Mouse (Mus musculus) limb, embryonic 14.5 days (tissue): Measurements from ENCODE around the gene Lhfp. TPM values are rescaled to one million over a fixed set of nuclear protein-coding genes. Genes with fewer than 3 reads are reported as not detected.

Experiments
- ATAC-seq: fragments of 200-750 bp; cut with Nextera tagmentation; 2 replicates; pipeline ENCODE4 v1.8.0; 2017; ENCODE audit warnings: low read depth, moderate number of reproducible peaks, moderate TSS enrichment; ENCODE audit not compliant: low FRiP score
- DNase-seq: peaks from one replicate; pipeline ENCODE4 v3.0.0-alpha.2; 2015; ENCODE audit warnings: low spot score
- H3K27ac ChIP-seq: fragments of 300-500 bp; sonication (generic); replicated peaks from 2 replicates; pipeline ENCODE4 v1.5.1; 2014; ENCODE audit warnings: low read depth, mild to moderate bottlenecking, low read length, moderate library complexity, mixed read lengths
- H3K27me3 ChIP-seq: fragments of 300-500 bp; sonication (generic); 2 replicates; pipeline ENCODE4 v1.6.1; 2014; ENCODE audit warnings: low read length, mixed read lengths; ENCODE audit not compliant: control insufficient read depth, insufficient read depth
- H3K36me3 ChIP-seq: fragments of 300-500 bp; sonication (generic); 2 replicates; pipeline ENCODE4 v1.6.1; 2014; ENCODE audit warnings: mild to moderate bottlenecking, low read length, moderate library complexity, mixed read lengths; ENCODE audit not compliant: control insufficient read depth, insufficient read depth
- H3K4me1 ChIP-seq: fragments of 300-500 bp; sonication (generic); 2 replicates; pipeline ENCODE4 v1.6.1; 2014; ENCODE audit warnings: antibody characterized with exemption, low read length, mixed read lengths; ENCODE audit not compliant: control insufficient read depth, insufficient read depth
- H3K4me2 ChIP-seq: fragments of 300-500 bp; sonication (generic); replicated peaks from 2 replicates; pipeline ENCODE4 v1.6.1; 2014; ENCODE audit warnings: low read depth, mild to moderate bottlenecking, low read length, moderate library complexity; ENCODE audit not compliant: severe bottlenecking
- H3K4me3 ChIP-seq: fragments of 300-500 bp; sonication (generic); replicated peaks from 2 replicates; pipeline ENCODE4 v1.5.1; 2014; ENCODE audit warnings: low read length
- H3K9ac ChIP-seq: fragments of 300-500 bp; sonication (generic); 2 replicates; pipeline ENCODE4 v1.6.1; 2014; ENCODE audit warnings: mild to moderate bottlenecking, low read depth, low read length, moderate library complexity; ENCODE audit not compliant: severe bottlenecking
- H3K9me3 ChIP-seq: fragments of 300-500 bp; sonication (generic); 2 replicates; pipeline ENCODE4 v1.6.1; 2016; ENCODE audit warnings: low read length; ENCODE audit not compliant: control insufficient read depth
- POLR2A ChIP-seq: fragments of 200-500 bp; IDR thresholded peaks from 2 replicates; pipeline ENCODE4 v1.8.0; 2012; ENCODE audit warnings: inconsistent platforms, mild to moderate bottlenecking, moderate library complexity, borderline replicate concordance; ENCODE audit not compliant: insufficient read depth, insufficient read length; ENCODE audit errors: extremely low read depth
- WGBS: fragments of 180-500 bp; shearing (Covaris S2); extraction: QIAGEN DNeasy Blood & Tissue Kit; methylation state at CpG from one replicate; pipeline ENCODE4 v1.1.7; 2014; 5-methylcytosine and 5-hydroxymethylcytosine counted together
- polyA plus RNA-seq, 2 experiments: library from polyadenylated mRNA; depleted of rRNA in 1 of 2; stranded (reverse) in 1 of 2; unstranded in 1 of 2; fragments of >200 nt; fragmentation: Nextera tagmentation in 1 of 2; extraction: Ambion mirVana in 1 of 2; gene quantifications; 2 replicates each; pipeline versions ENCODE4 v1.2.1 to v1.2.3; 2012 to 2014

The Lhfp gene
- polyA plus RNA-seq, 2 experiments = 83.3 to 94.0 TPM

GRCm38 (mm10) chr3:53289589-53290219 lies 248.4 kb downstream of the Lhfp start:
- 43% methylated on average over 14 of the region's 14 CpGs for WGBS
- H3K4me2 ChIP-seq = no peak overlapping the region
- H3K36me3 ChIP-seq = no peaks in the 10 kb centered on the region
- no peak overlapping the region for H3K9ac ChIP-seq
- TF ChIP-seq POLR2A = no peak
- ATAC-seq = no peak
- no peaks in the 10 kb centered on the region for H3K9me3 ChIP-seq
- no peak for DNase-seq
- H3K27ac ChIP-seq = no peak overlapping the region
- no peaks in the 10 kb centered on the region for H3K27me3 ChIP-seq
- no peak overlapping the region for H3K4me3 ChIP-seq
- H3K4me1 ChIP-seq = peaks cover 3% of the 10 kb centered on the region; the same call in 1 of the 2 replicates

DNA sequence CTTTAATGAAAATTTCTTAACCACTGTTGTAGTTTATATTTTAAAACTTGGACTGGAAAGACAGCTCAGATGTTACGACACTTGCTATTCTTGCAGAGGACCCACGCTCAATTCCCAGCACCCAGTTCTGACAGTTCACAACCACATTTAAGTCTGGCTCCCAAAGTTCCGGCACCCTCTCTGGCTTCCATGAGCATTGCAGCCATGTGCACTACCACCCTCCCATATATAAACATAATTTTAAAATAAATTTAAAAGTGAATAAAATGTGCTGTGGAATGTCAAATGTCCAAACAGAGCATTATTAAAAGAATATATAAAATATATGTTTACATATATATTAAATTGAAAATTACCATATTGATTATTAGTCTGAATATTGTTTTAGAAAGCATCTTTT lies 249.9 kb downstream of the Lhfp start:
- H3K4me2 ChIP-seq = no peak overlapping the region
- no peaks in the 10 kb centered on the region for H3K27me3 ChIP-seq
- H3K9ac ChIP-seq = no peak overlapping the region
- H3K27ac ChIP-seq = no peak overlapping the region
- DNase-seq (no peak), ATAC-seq (no peak)
- no peaks in the 10 kb centered on the region for H3K36me3 ChIP-seq
- H3K4me3 ChIP-seq = no peak overlapping the region
- H3K4me1 ChIP-seq = peaks cover 3% of the 10 kb centered on the region; the same call in 1 of the 2 replicates
- no peaks in the 10 kb centered on the region for H3K9me3 ChIP-seq
- no peak for TF ChIP-seq POLR2A
- WGBS = 93% methylated on average over 3 of the region's 3 CpGs

- no peaks in the 10 kb centered on the region for H3K36me3 ChIP-seq
- no peak overlapping the region for H3K27ac ChIP-seq
- H3K4me2 ChIP-seq = no peak overlapping the region
- no peaks in the 10 kb centered on the region for H3K9me3 ChIP-seq
- 42% methylated on average over 1 of the region's 1 CpGs for WGBS
- H3K9ac ChIP-seq = no peak overlapping the region
- no peaks in the 10 kb centered on the region for H3K27me3 ChIP-seq
- DNase-seq (peak; percentile 56), ATAC-seq (peak; percentile 57)
- H3K4me1 ChIP-seq = peaks cover 3% of the 10 kb centered on the region; the same call in 1 of the 2 replicates
- H3K4me3 ChIP-seq = no peak overlapping the region
- no peak for TF ChIP-seq POLR2A
These were observed 250.6 kb downstream of the Lhfp start for GRCm38 (mm10) chr3:53291945-53292344.

GRCm38 (mm10) chr3:53292474-53292873 lies 251.1 kb downstream of the Lhfp start:
- Histone ChIP-seq H3K27ac (no peak overlapping the region), H3K9me3 (no peaks in the 10 kb centered on the region), H3K4me1 (peaks cover 3% of the 10 kb centered on the region; the same call in 1 of the 2 replicates), H3K4me2 (no peak overlapping the region), H3K36me3 (no peaks in the 10 kb centered on the region), H3K4me3 (no peak overlapping the region), H3K27me3 (no peaks in the 10 kb centered on the region), H3K9ac (no peak overlapping the region)
- 61% methylated on average over 3 of the region's 3 CpGs for WGBS
- TF ChIP-seq POLR2A = no peak
- no peak for DNase-seq
- ATAC-seq = 0 out of 2 replicates have a peak, but pooled peaks have one; percentile 4

DNA sequence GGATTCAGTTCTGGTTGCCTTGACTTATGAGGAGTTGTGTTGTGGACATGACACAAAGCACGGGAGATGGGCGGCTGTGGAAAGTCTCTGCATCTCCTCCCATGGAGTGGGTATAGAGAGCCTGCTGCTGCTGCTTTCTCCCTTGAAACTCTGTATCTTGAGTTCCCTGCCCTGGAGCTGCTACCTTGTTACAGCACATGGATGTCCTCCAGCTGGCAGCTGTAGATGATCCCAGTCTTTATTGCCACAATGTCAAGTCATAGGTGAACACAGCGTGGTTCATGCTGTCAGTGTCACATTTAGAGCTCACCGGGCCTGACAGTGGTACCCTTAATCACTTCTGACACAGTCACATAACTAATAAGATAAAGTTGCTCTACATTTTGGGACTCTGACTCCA lies 251.7 kb downstream of the Lhfp start:
- no peaks in the 10 kb centered on the region for H3K27me3 ChIP-seq
- no peaks in the 10 kb centered on the region for H3K9me3 ChIP-seq
- H3K36me3 ChIP-seq = no peaks in the 10 kb centered on the region
- peaks cover 3% of the 10 kb centered on the region; the same call in 1 of the 2 replicates for H3K4me1 ChIP-seq
- ATAC-seq (no peak), DNase-seq (no peak)
- no peak overlapping the region for H3K4me3 ChIP-seq
- no peak for TF ChIP-seq POLR2A
- no peak overlapping the region for H3K4me2 ChIP-seq
- no peak overlapping the region for H3K9ac ChIP-seq
- H3K27ac ChIP-seq = no peak overlapping the region
- WGBS = 79% methylated on average over 4 of the region's 4 CpGs

DNA sequence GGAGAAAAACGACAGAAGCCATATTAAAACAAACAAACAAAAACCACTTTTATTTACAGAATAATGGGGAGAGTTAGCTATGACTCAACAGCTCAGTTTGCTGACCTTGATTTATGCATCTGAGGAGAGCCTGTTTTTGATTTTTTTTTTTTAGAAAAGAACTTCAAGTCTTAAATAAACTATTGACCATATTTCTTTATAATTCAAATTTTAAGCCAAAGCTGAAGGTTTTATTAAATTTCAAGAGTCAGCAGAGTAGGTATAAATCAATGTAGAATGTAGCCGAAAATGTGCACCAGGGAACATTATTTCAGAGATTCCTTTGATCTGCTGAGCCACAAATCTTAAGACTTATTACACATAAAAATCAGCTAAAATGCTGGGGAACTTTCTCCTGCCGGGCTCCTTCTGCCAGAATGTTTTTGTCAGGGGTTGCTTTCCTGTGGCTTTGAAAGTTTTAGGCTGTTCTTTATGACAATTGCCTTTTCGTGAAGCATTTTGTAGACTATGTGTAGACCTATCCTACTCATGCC lies 252.6 kb downstream of the Lhfp start:
- Histone ChIP-seq H3K4me3 (no peak overlapping the region), H3K9me3 (no peaks in the 10 kb centered on the region), H3K27ac (no peak overlapping the region), H3K4me2 (no peak overlapping the region), H3K36me3 (no peaks in the 10 kb centered on the region), H3K27me3 (no peaks in the 10 kb centered on the region), H3K4me1 (peaks cover 3% of the 10 kb centered on the region; the same call in 1 of the 2 replicates), H3K9ac (no peak overlapping the region)
- WGBS = 33% methylated on average over 4 of the region's 4 CpGs
- DNase-seq (peak; percentile 52), ATAC-seq (no peak)
- no peak for TF ChIP-seq POLR2A
